Mouse (Mus musculus) kidney, adult 2 months (tissue): Measurements from ENCODE around the gene Nav2. TPM values are rescaled to one million over a fixed set of nuclear protein-coding genes. Genes with fewer than 3 reads are reported as not detected.
A peak's percentile ranks its signal among the peaks of the same experiment; 100 is the strongest.

Experiments used
- DNase-seq: peaks from one replicate; pipeline ENCODE4 v3.0.0; 2021
- H3K27ac ChIP-seq: fragments of 200-500 bp; 2 replicates; pipeline ENCODE4 v1.5.1; 2012; ENCODE audit warnings: low read depth, low read length, control low read depth, inconsistent platforms; ENCODE audit not compliant: insufficient read depth
- H3K27me3 ChIP-seq: fragments of 200-500 bp; replicated peaks from 2 replicates; pipeline ENCODE4 v1.6.1; 2012; ENCODE audit warnings: mild to moderate bottlenecking, moderate library complexity, low read length, inconsistent platforms; ENCODE audit not compliant: control insufficient read depth, insufficient read depth
- H3K36me3 ChIP-seq: fragments of 200-500 bp; 2 replicates; pipeline ENCODE4 v1.6.1; 2012; ENCODE audit warnings: mild to moderate bottlenecking, moderate library complexity, low read length, inconsistent platforms; ENCODE audit not compliant: control insufficient read depth, insufficient read depth
- H3K4me1 ChIP-seq: fragments of 200-500 bp; 2 replicates; pipeline ENCODE4 v1.6.1; 2011; ENCODE audit warnings: low read length; ENCODE audit not compliant: control insufficient read depth, insufficient read depth
- H3K4me3 ChIP-seq: fragments of 200-500 bp; 2 replicates; pipeline ENCODE4 v1.5.1; 2011; ENCODE audit warnings: mild to moderate bottlenecking, low read depth, low read length, control low read depth; ENCODE audit not compliant: insufficient read depth
- CTCF ChIP-seq: fragments of 200-500 bp; conservative IDR thresholded peaks from 2 replicates; pipeline ENCODE4 v1.5.1; 2011; ENCODE audit warnings: low read depth, mild to moderate bottlenecking, control low read depth, low read length, moderate library complexity, mixed read lengths; ENCODE audit not compliant: insufficient read depth, insufficient read length
- POLR2A ChIP-seq: fragments of 200-500 bp; IDR thresholded peaks from one replicate; pipeline ENCODE4 v1.6.1; 2011; ENCODE audit warnings: low read depth, low read length, control low read depth
- WGBS: fragments of 180-500 bp; shearing (Covaris S2); methylation state at CpG from one replicate; pipeline ENCODE4 v1.1.7; 2018; 5-methylcytosine and 5-hydroxymethylcytosine counted together
- polyA plus RNA-seq: library from polyadenylated mRNA; depleted of rRNA; stranded (reverse); fragments of >200 nt; gene quantifications from 2 replicates; pipeline ENCODE4 v1.2.3, GENCODE M21; 2012

Nav2 gene
- polyA plus RNA-seq, 1 experiment: 18.3 TPM

DNA sequence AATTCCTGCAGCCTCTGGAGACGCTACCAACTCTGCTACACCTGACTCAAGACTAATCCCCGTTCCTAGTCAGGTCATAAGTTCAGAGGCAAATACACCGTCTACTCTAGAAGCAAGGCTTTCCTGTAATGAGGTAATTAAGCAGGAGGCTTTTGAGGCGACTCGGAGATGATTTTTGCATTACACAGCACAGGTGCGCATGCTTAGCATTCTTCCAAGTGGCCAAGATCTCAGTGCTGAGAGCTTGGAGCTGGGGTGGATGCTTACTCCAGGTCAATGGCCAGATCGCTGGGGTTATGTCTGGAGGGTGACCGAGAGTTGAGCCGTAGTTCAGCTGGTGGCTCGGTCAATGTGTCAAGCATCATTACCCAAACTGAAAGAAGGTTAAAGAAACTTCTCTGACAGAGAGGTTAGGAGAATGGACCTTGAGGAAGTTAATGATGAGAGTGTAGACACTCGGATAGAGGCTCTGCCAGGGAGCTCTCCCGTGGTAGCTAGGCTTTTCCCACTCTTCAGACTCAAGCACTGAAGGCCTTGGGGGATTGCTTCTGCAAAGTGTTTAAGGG, 161.0 kb downstream of the Nav2 start:
- H3K4me1 ChIP-seq: no peaks in the 10 kb centered on the region
- no peak overlapping the region for H3K27ac ChIP-seq
- H3K4me3 ChIP-seq: no peak overlapping the region
- DNase-seq: no peak
- WGBS: 36% methylated on average over 12 of the region's 12 CpGs
- H3K27me3 ChIP-seq: no peaks in the 10 kb centered on the region
- no peaks in the 10 kb centered on the region for H3K36me3 ChIP-seq
- no peak for TF ChIP-seq POLR2A
- TF ChIP-seq CTCF: no peak

GRCm38 (mm10) chr7:49070621-49071020, 162.1 kb downstream of the Nav2 start:
- Histone ChIP-seq H3K36me3 (no peaks in the 10 kb centered on the region), H3K27me3 (no peaks in the 10 kb centered on the region), H3K27ac (no peak overlapping the region), H3K4me3 (no peak overlapping the region), H3K4me1 (no peaks in the 10 kb centered on the region)
- no peak for DNase-seq
- TF ChIP-seq CTCF (no peak), POLR2A (no peak)
- WGBS: 89% methylated on average over 1 of the region's 1 CpGs

DNA sequence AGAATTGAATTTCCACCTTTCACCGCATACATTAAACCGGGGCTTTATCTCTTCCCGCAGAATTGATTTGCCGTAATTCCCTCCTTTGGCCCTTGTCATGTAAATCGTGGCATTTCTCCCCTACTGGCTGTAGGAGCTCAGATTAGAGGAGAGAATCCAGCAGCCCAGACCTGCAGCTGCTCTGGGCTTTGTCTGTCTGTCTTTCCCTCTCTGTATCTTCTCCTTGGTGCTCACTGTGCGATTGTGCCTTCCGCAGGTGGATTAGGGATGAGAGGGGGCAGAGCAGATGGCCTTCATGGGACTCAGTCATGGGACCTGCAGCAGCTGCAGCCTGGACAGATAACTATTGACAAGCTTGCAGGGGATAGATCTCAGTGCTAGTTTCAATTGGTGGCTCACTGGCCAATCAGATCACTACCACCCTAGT, 162.6 kb downstream of the Nav2 start:
- H3K27me3 ChIP-seq: no peaks in the 10 kb centered on the region
- DNase-seq: no peak
- no peak overlapping the region for H3K4me3 ChIP-seq
- no peaks in the 10 kb centered on the region for H3K36me3 ChIP-seq
- no peak overlapping the region for H3K27ac ChIP-seq
- no peaks in the 10 kb centered on the region for H3K4me1 ChIP-seq
- TF ChIP-seq CTCF (no peak), POLR2A (no peak)
- 68% methylated on average over 7 of the region's 7 CpGs for WGBS

DNA sequence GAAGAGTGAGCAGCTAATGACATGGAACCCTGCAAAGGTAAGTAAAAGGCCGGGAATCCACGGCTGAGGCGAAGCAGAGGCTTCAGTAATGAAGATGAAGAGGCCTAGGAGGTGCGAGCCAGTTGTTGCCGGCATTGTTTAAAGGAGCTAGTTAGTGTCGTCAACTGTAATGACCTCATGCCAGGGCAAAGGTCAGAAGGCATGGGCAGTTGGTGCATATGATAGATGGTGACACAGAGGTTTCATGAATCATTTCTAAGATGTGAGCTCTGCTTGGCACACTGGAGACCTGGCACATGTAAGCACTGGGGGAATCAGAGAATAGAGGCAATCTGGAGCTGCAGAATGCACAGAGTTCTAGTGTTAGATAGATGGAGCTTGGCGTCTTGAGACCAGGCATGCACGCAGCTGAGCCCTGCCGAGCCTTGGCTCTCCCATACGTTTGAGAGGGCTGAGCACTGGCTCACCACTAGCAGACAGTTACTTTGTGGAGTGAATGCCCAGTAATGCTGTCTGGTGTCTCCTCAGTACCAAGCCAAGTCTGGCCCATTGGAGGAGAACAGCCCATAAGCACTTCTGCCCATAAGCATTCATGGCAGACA, 166.9 kb downstream of the Nav2 start:
- TF ChIP-seq CTCF: no peak
- TF ChIP-seq POLR2A: no peak
- H3K36me3 ChIP-seq: no peaks in the 10 kb centered on the region
- H3K27ac ChIP-seq: no peak overlapping the region
- no peaks in the 10 kb centered on the region for H3K4me1 ChIP-seq
- no peaks in the 10 kb centered on the region for H3K27me3 ChIP-seq
- WGBS: 43% methylated on average over 10 of the region's 10 CpGs
- DNase-seq: peak; percentile 8
- H3K4me3 ChIP-seq: no peak overlapping the region

- H3K36me3 ChIP-seq: no peaks in the 10 kb centered on the region
- H3K27ac ChIP-seq: no peak overlapping the region
- TF ChIP-seq POLR2A (no peak), CTCF (no peak)
- H3K4me3 ChIP-seq: no peak overlapping the region
- no peak for DNase-seq
- H3K27me3 ChIP-seq: no peaks in the 10 kb centered on the region
- H3K4me1 ChIP-seq: no peaks in the 10 kb centered on the region
- WGBS: 33% methylated on average over 8 of the region's 8 CpGs
Measured at GRCm38 (mm10) chr7:49076283-49076694, 167.8 kb downstream of the Nav2 start.

- H3K4me3 ChIP-seq: no peak overlapping the region
- TF ChIP-seq POLR2A: no peak
- no peak for TF ChIP-seq CTCF
- no peak overlapping the region for H3K27ac ChIP-seq
- H3K27me3 ChIP-seq: no peaks in the 10 kb centered on the region
- H3K36me3 ChIP-seq: no peaks in the 10 kb centered on the region
- H3K4me1 ChIP-seq: no peaks in the 10 kb centered on the region
- WGBS: 61% methylated on average over 5 of the region's 5 CpGs
- DNase-seq: no peak
Measured at GRCm38 (mm10) chr7:49078930-49079329, 170.4 kb downstream of the Nav2 start.

- no peaks in the 10 kb centered on the region for H3K36me3 ChIP-seq
- H3K4me1 ChIP-seq: no peaks in the 10 kb centered on the region
- no peak for DNase-seq
- no peak overlapping the region for H3K4me3 ChIP-seq
- TF ChIP-seq POLR2A (no peak), CTCF (no peak)
- WGBS: 68% methylated on average over 4 of the region's 4 CpGs
- no peak overlapping the region for H3K27ac ChIP-seq
- H3K27me3 ChIP-seq: no peaks in the 10 kb centered on the region
Measured at GRCm38 (mm10) chr7:49082585-49083165, 174.2 kb downstream of the Nav2 start.

- Histone ChIP-seq H3K4me3 (no peak overlapping the region), H3K36me3 (no peaks in the 10 kb centered on the region), H3K4me1 (no peaks in the 10 kb centered on the region), H3K27ac (no peak overlapping the region), H3K27me3 (no peaks in the 10 kb centered on the region)
- no peak for DNase-seq
- 26% methylated on average over 8 of the region's 8 CpGs for WGBS
- TF ChIP-seq CTCF: no peak
- TF ChIP-seq POLR2A: no peak
Measured at GRCm38 (mm10) chr7:49084768-49085167, 176.3 kb downstream of the Nav2 start.
